Comparison of ENCODE assay signal across 9 mouse cellular contexts in genomic region chr7:30456911-30457628, GRCm38 (mm10). TPM values are rescaled to one million over a fixed set of nuclear protein-coding genes. Genes with fewer than 3 reads are reported as not detected.
DNase-seq lines count a peak whose midpoint lies in the region; ATAC-seq and TF ChIP-seq lines count a peak whose summit lies in the region.
"Had no signal": no experiment of that assay in that cellular context is flagged by ENCODE, and none has a peak within 500 bp of the region (broad histone marks: within the 10 kb centered on the region; RNA-seq: fewer than 3 reads in every experiment).

No protein-coding gene starts in this region.

- peak; percentile 71 for ATAC-seq in neural tube, embryonic 11.5 days (ENCODE audit: insufficient read depth, low FRiP score, low TSS enrichment)
- ATAC-seq in limb, embryonic 14.5 days (ENCODE audit: low FRiP score, low read depth) = no peak

- H3K36me3 ChIP-seq in neural tube, embryonic 11.5 days (ENCODE audit: control insufficient read depth, insufficient read depth, low read length) = no peaks in the 10 kb centered on the region
- no peaks in the 10 kb centered on the region for H3K36me3 ChIP-seq in limb, embryonic 14.5 days (ENCODE audit: control insufficient read depth, insufficient read depth, low read length)

- H3K4me3 ChIP-seq in neural tube, embryonic 11.5 days (ENCODE audit: low read depth, low read length) = peak overlapping the region; percentile 26
- H3K4me3 ChIP-seq in limb, embryonic 14.5 days (replicated peaks; ENCODE audit: low read length) = peak overlapping the region; percentile 1; the same call in 1 of the 2 replicates

- peak overlapping the region; percentile 41 for H3K4me2 ChIP-seq in neural tube, embryonic 11.5 days (ENCODE audit: low read depth)
- peak overlapping the region; percentile 21 for H3K4me2 ChIP-seq in limb, embryonic 14.5 days (replicated peaks; ENCODE audit: low read depth, low read length, severe bottlenecking)

- no peaks in the 10 kb centered on the region for H3K9me3 ChIP-seq in neural tube, embryonic 11.5 days (ENCODE audit: control insufficient read depth, low read length)
- peaks cover 6% of the 10 kb centered on the region; the same call in 1 of the 2 replicates for H3K9me3 ChIP-seq in limb, embryonic 14.5 days (ENCODE audit: control insufficient read depth, low read length)

- H3K27ac ChIP-seq in neural tube, embryonic 11.5 days (ENCODE audit: low read depth, low read length) = no peak overlapping the region
- H3K27ac ChIP-seq in limb, embryonic 14.5 days (replicated peaks; ENCODE audit: low read depth, low read length) = no peak overlapping the region

- peaks cover 85% of the 10 kb centered on the region for H3K27me3 ChIP-seq in neural tube, embryonic 11.5 days (ENCODE audit: control insufficient read depth, insufficient read depth, low read length)
- peaks cover 95% of the 10 kb centered on the region for H3K27me3 ChIP-seq in limb, embryonic 14.5 days (ENCODE audit: control insufficient read depth, insufficient read depth, low read length)

- DNase-seq in embryo, embryonic 10 days (ENCODE audit: low spot score) = peak; percentile 41
- no peak for DNase-seq in embryo, embryonic 9.5 days (ENCODE audit: extremely low spot score)
- peak; percentile 52 for DNase-seq in neural tube, embryonic 11.5 days (ENCODE audit: low spot score)
- DNase-seq in neural tube, embryonic 10.5 days (ENCODE audit: extremely low spot score, low spot score) = no peak
- peak; percentile 15 for DNase-seq in limb, embryonic 14.5 days (ENCODE audit: low spot score)
- no peak for DNase-seq in right cerebral cortex, postnatal 14 days
- no peak for DNase-seq in adipocyte (ENCODE audit: low spot score)
- DNase-seq in left cerebral cortex, adult 11 months (ENCODE audit: low spot score) = no peak
- DNase-seq: adrenal gland, postnatal 10 days had no signal

- no peak for TF ChIP-seq POLR2A in limb, embryonic 14.5 days (IDR thresholded peaks at IDR 0.05; ENCODE audit: borderline replicate concordance, extremely low read depth, insufficient read depth, insufficient read length)

- under 1% methylated on average over 31 of the region's 31 CpGs for WGBS in neural tube, embryonic 11.5 days
- 2% methylated on average over 31 of the region's 31 CpGs for WGBS in limb, embryonic 14.5 days

- H3K4me1 ChIP-seq in neural tube, embryonic 11.5 days (ENCODE audit: control insufficient read depth, insufficient read depth, low read length) = peaks cover 14% of the 10 kb centered on the region
- 0 out of 2 replicates have a peak, but pooled peaks cover 4% of the 10 kb centered on the region for H3K4me1 ChIP-seq in limb, embryonic 14.5 days (ENCODE audit: control insufficient read depth, insufficient read depth, low read length)

- peak overlapping the region; percentile 30; the same call in 1 of the 2 replicates for H3K9ac ChIP-seq in neural tube, embryonic 11.5 days (ENCODE audit: low read length)
- H3K9ac ChIP-seq in limb, embryonic 14.5 days (ENCODE audit: low read depth, low read length, severe bottlenecking) = no peak overlapping the region

RNA-seq across cellular contexts. Expression of gene Kirrel2, which starts 0.4 kb away (rescaled TPM):
- polyA plus RNA-seq in neural tube, embryonic 11.5 days (2014; fragmentation: Nextera tagmentation; extraction: Ambion mirVana) = 19.0 and 19.6 TPM in 2 replicates
- 0.06 and 0.13 TPM in 2 replicates for polyA plus RNA-seq in limb, embryonic 14.5 days (2012; rRNA removed)
- 0.07 TPM in 1 of 2 replicates, not detected in the other for polyA plus RNA-seq in limb, embryonic 14.5 days (2014; fragmentation: Nextera tagmentation; extraction: Ambion mirVana)

RNA-seq across cellular contexts. Expression of gene Nphs1, which starts 1.0 kb away (rescaled TPM):
- polyA plus RNA-seq in neural tube, embryonic 11.5 days (2014; fragmentation: Nextera tagmentation; extraction: Ambion mirVana) = 1.8 and 3.4 TPM in 2 replicates
- 0.03 and 0.06 TPM in 2 replicates for polyA plus RNA-seq in limb, embryonic 14.5 days (2012; rRNA removed)
- polyA plus RNA-seq in limb, embryonic 14.5 days (2014; fragmentation: Nextera tagmentation; extraction: Ambion mirVana) = 0.14 and 0.23 TPM in 2 replicates

RNA-seq across cellular contexts. Expression of gene Aplp1, which starts 11.7 kb away (rescaled TPM):
- polyA plus RNA-seq in neural tube, embryonic 11.5 days (2014; fragmentation: Nextera tagmentation; extraction: Ambion mirVana) = 150 and 165 TPM in 2 replicates
- 41.9 and 55.5 TPM in 2 replicates for polyA plus RNA-seq in limb, embryonic 14.5 days (2012; rRNA removed)
- 31.4 and 37.4 TPM in 2 replicates for polyA plus RNA-seq in limb, embryonic 14.5 days (2014; fragmentation: Nextera tagmentation; extraction: Ambion mirVana)

RNA-seq across cellular contexts. Expression of gene Nfkbid, which starts 35.5 kb away (rescaled TPM):
- polyA plus RNA-seq in neural tube, embryonic 11.5 days (2014; fragmentation: Nextera tagmentation; extraction: Ambion mirVana) = 0.84 and 0.99 TPM in 2 replicates
- 3.0 and 3.5 TPM in 2 replicates for polyA plus RNA-seq in limb, embryonic 14.5 days (2012; rRNA removed)
- 1.7 and 2.2 TPM in 2 replicates for polyA plus RNA-seq in limb, embryonic 14.5 days (2014; fragmentation: Nextera tagmentation; extraction: Ambion mirVana)

RNA-seq across cellular contexts. Expression of gene Prodh2, which starts 36.4 kb away (rescaled TPM):
- not detected in 2 replicates for polyA plus RNA-seq in neural tube, embryonic 11.5 days (2014; fragmentation: Nextera tagmentation; extraction: Ambion mirVana)
- 0.04 and 0.11 TPM in 2 replicates for polyA plus RNA-seq in limb, embryonic 14.5 days (2012; rRNA removed)
- not detected in 2 replicates for polyA plus RNA-seq in limb, embryonic 14.5 days (2014; fragmentation: Nextera tagmentation; extraction: Ambion mirVana)

Comparison
In these comparisons a context has a peak if more than half of its experiments do, and no peak if none do; other contexts are left out.
1. DNase-seq: peak in embryo, embryonic 10 days (single experiment), neural tube, embryonic 11.5 days (single experiment) and limb, embryonic 14.5 days (single experiment); none in embryo, embryonic 9.5 days (single experiment), neural tube, embryonic 10.5 days (single experiment), right cerebral cortex, postnatal 14 days (single experiment), adipocyte (single experiment) and left cerebral cortex, adult 11 months (single experiment).
2. RNA of gene Kirrel2, which starts 0.4 kb away (polyA plus RNA-seq): 19.0 to 19.6 TPM in neural tube, embryonic 11.5 days; 0.06 to 0.13 TPM in limb, embryonic 14.5 days; every median in the first group is over 10 times any median in the second.